Mouse (Mus musculus) right cerebral cortex, postnatal 10 days (tissue): ENCODE measurements around the gene Fyb2.

Source experiments
- DNase-seq, 2 experiments: peaks; one replicate each; pipeline ENCODE4 v3.0.0; 2021; ENCODE audit warnings: low spot score in 2 of 2

The Fyb2 gene

GRCm38 (mm10) chr4:104913291-104914129 lies at the start of gene Fyb2:
Gene Fyb2, plus strand, starts transcription at chr4:104913456.
- DNase-seq, result no peak

- no peak for DNase-seq
Measured at GRCm38 (mm10) chr4:104864397-104864796, 48.9 kb upstream of the Fyb2 start.

GRCm38 (mm10) chr4:104869581-104869980 lies 43.7 kb upstream of the Fyb2 start:
- no peak for DNase-seq

- no peak for DNase-seq
Measured at GRCm38 (mm10) chr4:104870196-104870595, 43.1 kb upstream of the Fyb2 start.

- DNase-seq, result no peak
Measured at GRCm38 (mm10) chr4:104875832-104876231, 37.4 kb upstream of the Fyb2 start.

- DNase-seq, result no peak
Measured at GRCm38 (mm10) chr4:104876323-104876722, 36.9 kb upstream of the Fyb2 start, which contains the start of gene C8a. Gene C8a, minus strand, starts transcription at chr4:104876398.

- DNase-seq, result no peak
Measured at GRCm38 (mm10) chr4:104887486-104887885, 25.8 kb upstream of the Fyb2 start.

GRCm38 (mm10) chr4:104888499-104889262 lies 24.6 kb upstream of the Fyb2 start:
- DNase-seq, result no peak

GRCm38 (mm10) chr4:104891708-104892107 lies 21.5 kb upstream of the Fyb2 start:
- no peak for DNase-seq

- DNase-seq, result peak; percentile 37 to 48
Measured at GRCm38 (mm10) chr4:104893588-104893987, 19.7 kb upstream of the Fyb2 start.

- DNase-seq, result peak; percentile 75 to 78
Measured at GRCm38 (mm10) chr4:104894004-104894734, 19.1 kb upstream of the Fyb2 start.

- no peak for DNase-seq
Measured at GRCm38 (mm10) chr4:104902836-104903235, 10.4 kb upstream of the Fyb2 start.

- DNase-seq, result no peak
Measured at GRCm38 (mm10) chr4:104905049-104905448, 8.2 kb upstream of the Fyb2 start.

- DNase-seq, result peak in 1 of 2 experiments; percentile 75
Measured at GRCm38 (mm10) chr4:104911685-104912084, 1.6 kb upstream of the Fyb2 start.

- no peak for DNase-seq
Measured at GRCm38 (mm10) chr4:104914711-104915247, 1.5 kb downstream of the Fyb2 start.

- DNase-seq, result no peak
Measured at GRCm38 (mm10) chr4:104918017-104918416, 4.8 kb downstream of the Fyb2 start.

GRCm38 (mm10) chr4:104925383-104925782 lies 12.1 kb downstream of the Fyb2 start:
- DNase-seq, result no peak

GRCm38 (mm10) chr4:104929165-104929564 lies 15.9 kb downstream of the Fyb2 start:
- no peak for DNase-seq

GRCm38 (mm10) chr4:104933620-104934019 lies 20.4 kb downstream of the Fyb2 start:
- no peak for DNase-seq

GRCm38 (mm10) chr4:104934997-104935396 lies 21.7 kb downstream of the Fyb2 start:
- no peak for DNase-seq

- no peak for DNase-seq
Measured at GRCm38 (mm10) chr4:104935436-104935835, 22.2 kb downstream of the Fyb2 start.

- no peak for DNase-seq
Measured at GRCm38 (mm10) chr4:104936011-104936410, 22.8 kb downstream of the Fyb2 start.
